Mouse (Mus musculus) limb, embryonic 10.5 days (tissue): Measurements from ENCODE around the gene Abhd17b. TPM values are rescaled to one million over a fixed set of nuclear protein-coding genes. Genes with fewer than 3 reads are reported as not detected.
"Not testable (repeated sequence)": the region's sequence is repeated elsewhere in the genome, so short reads cannot be mapped to it uniquely, and the experiment has no call there.

Experiments used
- DNase-seq: peaks from one replicate; pipeline ENCODE4 v3.0.0-alpha.2; 2017; ENCODE audit warnings: low spot score
- H3K27ac ChIP-seq: fragments of 300-500 bp; sonication (generic); 2 replicates; pipeline ENCODE4 v1.5.1; 2016; ENCODE audit warnings: mild to moderate bottlenecking
- H3K27me3 ChIP-seq: fragments of 300-500 bp; sonication (generic); 2 replicates; pipeline ENCODE4 v1.6.1; 2016; ENCODE audit warnings: low read depth, mild to moderate bottlenecking; ENCODE audit not compliant: poor library complexity, severe bottlenecking
- H3K36me3 ChIP-seq: fragments of 300-500 bp; sonication (generic); 2 replicates; pipeline ENCODE4 v1.6.1; 2016; ENCODE audit warnings: mild to moderate bottlenecking, moderate library complexity
- H3K4me1 ChIP-seq: fragments of 300-500 bp; sonication (generic); 2 replicates; pipeline ENCODE4 v1.6.1; 2016
- H3K4me3 ChIP-seq: fragments of 300-500 bp; sonication (generic); 2 replicates; pipeline ENCODE4 v1.5.1; 2016; ENCODE audit warnings: mild to moderate bottlenecking, moderate library complexity
- H3K9me3 ChIP-seq: fragments of 300-500 bp; sonication (generic); replicated peaks from 2 replicates; pipeline ENCODE4 v1.6.1; 2016; ENCODE audit warnings: mild to moderate bottlenecking
- WGBS: fragments of 180-500 bp; shearing (Covaris S2); methylation state at CpG from one replicate; pipeline ENCODE4 v1.1.7; 2016; 5-methylcytosine and 5-hydroxymethylcytosine counted together
- polyA plus RNA-seq: library from polyadenylated mRNA; unstranded; fragments of >200 nt; fragmentation: Nextera tagmentation; extraction: Ambion mirVana; gene quantifications from 2 replicates; pipeline ENCODE4 v1.2.1, GENCODE M21; 2016

Abhd17b gene
- polyA plus RNA-seq, 1 experiment from 2014 or later = 28.8 TPM

DNA sequence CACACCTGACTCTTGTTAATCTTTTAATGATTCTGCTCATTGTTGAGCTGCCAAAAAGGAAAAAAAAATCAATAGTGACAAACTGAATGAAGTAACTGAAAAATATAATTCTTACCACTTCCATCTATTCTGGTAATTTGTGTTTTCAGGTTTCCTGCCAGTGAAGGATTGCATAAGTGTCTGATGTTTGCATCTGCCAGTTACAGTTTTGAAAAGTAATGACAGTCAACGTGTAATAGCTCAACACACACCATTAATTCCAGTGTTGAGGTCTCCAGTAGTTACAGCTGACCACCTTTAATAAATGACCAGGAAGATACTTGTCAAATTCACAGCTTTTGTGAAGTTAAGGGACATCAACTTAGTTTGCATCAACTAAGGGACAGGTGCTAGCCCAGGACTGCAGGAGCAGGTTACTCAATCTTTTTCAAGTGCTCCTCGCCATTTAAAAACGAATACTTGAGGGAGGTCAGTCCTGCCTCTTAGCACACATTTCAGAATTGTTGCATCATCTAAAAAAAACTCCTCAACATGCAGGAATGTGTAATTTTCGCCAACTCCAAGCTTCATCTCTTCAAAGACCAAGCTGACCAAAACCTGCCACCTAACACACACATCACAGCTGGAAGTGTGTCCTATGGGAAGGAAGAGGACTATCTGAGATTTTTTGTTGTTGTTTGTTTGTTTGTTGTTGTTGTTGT, 10.9 kb downstream of the Abhd17b start:
- 87% methylated on average over 4 of the region's 4 CpGs for WGBS
- H3K27me3 ChIP-seq = no peaks in the 10 kb centered on the region
- no peaks in the 10 kb centered on the region for H3K9me3 ChIP-seq
- no peak overlapping the region for H3K4me3 ChIP-seq
- H3K4me1 ChIP-seq = no peaks in the 10 kb centered on the region
- no peak overlapping the region for H3K27ac ChIP-seq
- no peak for DNase-seq
- 0 out of 2 replicates have a peak, but pooled peaks cover 3% of the 10 kb centered on the region for H3K36me3 ChIP-seq

DNA sequence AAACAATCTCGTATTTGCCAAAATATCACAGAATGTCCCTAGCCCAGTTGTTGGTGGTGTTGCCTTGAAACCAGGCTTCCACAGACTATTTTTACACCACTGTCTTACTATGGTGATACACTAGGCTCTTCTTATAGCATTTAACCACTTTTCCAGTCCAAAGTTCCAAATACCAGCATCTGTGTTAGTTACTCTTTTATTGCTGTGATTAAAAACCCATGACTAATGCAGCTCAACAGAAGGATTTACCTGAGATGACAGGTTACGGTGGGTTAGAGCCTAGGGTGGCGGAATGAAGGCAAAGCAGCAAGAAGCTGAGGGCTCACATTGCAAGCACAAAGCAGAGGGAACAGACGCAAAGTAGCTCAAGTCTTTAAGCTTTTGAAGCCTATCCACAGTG, 16.7 kb downstream of the Abhd17b start:
- no peaks in the 10 kb centered on the region for H3K27me3 ChIP-seq
- H3K27ac ChIP-seq = no peak overlapping the region
- no peaks in the 10 kb centered on the region for H3K4me1 ChIP-seq
- no peaks in the 10 kb centered on the region for H3K9me3 ChIP-seq
- WGBS = 85% methylated on average over 4 of the region's 4 CpGs
- no peak for DNase-seq
- peaks cover 13% of the 10 kb centered on the region for H3K36me3 ChIP-seq
- no peak overlapping the region for H3K4me3 ChIP-seq

DNA sequence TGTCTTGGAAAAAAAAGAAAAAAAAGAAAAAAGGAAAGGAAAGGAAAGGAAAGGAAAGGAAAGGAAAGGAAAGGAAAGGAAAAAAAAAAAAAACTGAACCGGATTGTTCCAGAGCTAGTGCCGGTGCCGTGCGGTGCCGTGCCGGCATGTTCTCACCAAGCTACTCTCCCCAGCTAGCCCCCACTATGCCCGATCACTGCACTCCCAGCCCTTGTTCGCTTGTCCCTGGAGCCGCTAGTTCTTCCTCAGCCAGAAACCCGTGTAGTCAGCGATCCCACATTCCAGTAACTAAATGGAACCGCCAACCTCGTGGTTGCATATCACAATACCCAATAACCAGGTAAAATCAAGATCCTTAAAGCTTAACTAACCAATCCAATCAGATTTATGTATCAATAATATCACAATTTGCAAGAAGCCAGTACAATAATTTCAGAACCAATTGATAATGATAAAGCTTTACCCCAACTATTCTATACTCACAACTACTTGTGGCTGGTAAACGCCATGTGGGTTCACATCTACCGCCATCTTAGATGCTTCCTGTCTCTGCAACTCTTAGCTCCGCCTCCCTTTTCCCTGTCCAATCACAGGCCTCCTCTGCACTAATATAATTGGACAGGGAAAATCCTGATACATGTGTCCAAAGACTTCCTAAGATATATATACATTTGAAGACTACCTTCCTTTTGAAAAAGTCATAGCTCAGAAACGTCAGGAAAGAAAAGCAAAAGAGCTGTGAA, 21.5 kb downstream of the Abhd17b start:
- no peaks in the 10 kb centered on the region for H3K4me1 ChIP-seq
- peaks cover 28% of the 10 kb centered on the region for H3K36me3 ChIP-seq
- H3K27ac ChIP-seq = no peak overlapping the region
- DNase-seq = no peak
- H3K4me3 ChIP-seq = no peak overlapping the region
- no peaks in the 10 kb centered on the region for H3K9me3 ChIP-seq
- WGBS = 96% methylated on average over 17 of the region's 17 CpGs
- no peaks in the 10 kb centered on the region for H3K27me3 ChIP-seq

DNA sequence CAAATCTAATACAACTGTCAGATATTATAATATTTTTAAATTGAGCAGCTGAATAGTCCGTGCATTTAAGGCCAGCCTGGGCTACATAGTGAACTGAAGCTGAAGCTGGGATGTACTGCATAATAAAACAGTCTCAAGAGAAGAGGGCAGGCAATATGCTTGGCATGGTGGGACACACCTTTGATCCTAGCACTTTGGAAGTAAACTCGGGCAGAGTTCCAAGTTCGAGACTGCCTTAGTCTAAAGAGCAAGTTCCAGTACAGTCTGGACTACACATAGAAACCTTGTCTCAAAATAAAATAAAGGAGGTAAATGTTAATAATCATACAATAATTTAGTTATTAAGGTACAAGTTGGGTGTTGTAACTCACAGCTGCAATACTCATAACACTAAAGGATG, 27.1 kb downstream of the Abhd17b start:
- Histone ChIP-seq H3K4me1 (no peaks in the 10 kb centered on the region), H3K4me3 (no peak overlapping the region), H3K27ac (no peak overlapping the region), H3K27me3 (no peaks in the 10 kb centered on the region), H3K36me3 (peaks cover 55% of the 10 kb centered on the region), H3K9me3 (no peaks in the 10 kb centered on the region)
- DNase-seq = no peak
- WGBS = 97% methylated on average over 3 of the region's 3 CpGs

DNA sequence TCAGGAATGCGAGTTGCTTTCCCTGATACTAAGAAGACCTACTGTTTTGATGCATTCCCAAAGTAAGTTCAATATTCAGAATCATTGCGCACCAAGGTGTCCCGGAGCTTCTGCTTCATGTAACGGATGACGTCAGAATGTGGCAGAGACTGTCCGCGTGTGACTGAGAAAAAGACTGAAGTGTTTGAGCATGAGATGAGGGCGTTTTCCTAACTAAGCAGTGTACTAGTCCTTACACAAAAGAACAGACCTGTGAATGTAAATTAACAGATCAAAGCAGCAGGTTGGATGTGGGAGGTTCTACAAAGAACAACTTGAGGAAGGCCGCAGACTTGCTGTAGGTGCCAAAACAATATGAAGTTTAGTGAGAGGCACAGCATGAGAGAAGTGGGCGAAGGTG, 28.0 kb downstream of the Abhd17b start:
- no peak for DNase-seq
- Histone ChIP-seq H3K4me1 (no peaks in the 10 kb centered on the region), H3K4me3 (no peak overlapping the region), H3K27me3 (no peaks in the 10 kb centered on the region), H3K36me3 (peaks cover 57% of the 10 kb centered on the region), H3K9me3 (no peaks in the 10 kb centered on the region), H3K27ac (no peak overlapping the region)
- 94% methylated on average over 10 of the region's 10 CpGs for WGBS

DNA sequence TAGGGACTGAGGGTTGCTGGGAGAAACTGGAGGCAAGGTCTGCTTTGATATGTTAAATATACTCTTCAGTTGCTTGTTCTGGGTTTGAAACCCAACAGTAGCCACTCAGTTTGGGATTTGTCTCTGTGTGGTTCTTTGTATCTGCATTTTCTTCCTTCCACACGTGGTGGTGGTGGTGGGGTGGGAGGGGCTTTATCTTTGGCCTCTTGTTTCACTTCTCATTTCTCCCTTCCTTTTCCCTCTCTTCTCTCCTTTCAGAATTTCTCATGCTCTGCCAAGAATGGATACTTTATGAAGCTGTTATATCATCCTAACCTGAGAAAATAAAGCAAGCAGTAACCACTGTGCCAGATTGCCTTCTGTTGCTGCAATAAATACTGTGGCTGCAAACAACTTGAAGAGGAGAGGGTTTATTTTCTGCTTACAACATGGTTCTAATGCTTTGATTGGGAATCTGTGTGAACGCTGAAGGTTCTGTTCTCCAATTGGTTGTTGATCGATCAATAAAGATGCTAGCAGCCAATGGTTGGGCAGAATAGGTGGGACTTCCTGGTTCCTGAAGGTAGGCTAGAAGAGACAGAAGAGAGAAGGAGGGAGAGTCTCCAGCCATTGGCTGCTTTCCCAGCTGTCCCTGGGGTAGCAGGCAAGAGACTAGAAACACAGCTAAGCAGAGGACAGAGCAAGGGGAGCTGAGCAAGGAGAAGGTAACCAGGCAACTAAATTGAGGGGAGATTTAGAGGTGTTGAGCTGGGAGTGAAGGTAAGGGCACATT, 60.5 kb downstream of the Abhd17b start:
- Histone ChIP-seq H3K4me3 (no peak overlapping the region), H3K36me3 (no peaks in the 10 kb centered on the region), H3K27me3 (no peaks in the 10 kb centered on the region), H3K27ac (no peak overlapping the region), H3K9me3 (no peaks in the 10 kb centered on the region), H3K4me1 (no peaks in the 10 kb centered on the region)
- 76% methylated on average over 3 of the region's 3 CpGs for WGBS
- DNase-seq = no peak

DNA sequence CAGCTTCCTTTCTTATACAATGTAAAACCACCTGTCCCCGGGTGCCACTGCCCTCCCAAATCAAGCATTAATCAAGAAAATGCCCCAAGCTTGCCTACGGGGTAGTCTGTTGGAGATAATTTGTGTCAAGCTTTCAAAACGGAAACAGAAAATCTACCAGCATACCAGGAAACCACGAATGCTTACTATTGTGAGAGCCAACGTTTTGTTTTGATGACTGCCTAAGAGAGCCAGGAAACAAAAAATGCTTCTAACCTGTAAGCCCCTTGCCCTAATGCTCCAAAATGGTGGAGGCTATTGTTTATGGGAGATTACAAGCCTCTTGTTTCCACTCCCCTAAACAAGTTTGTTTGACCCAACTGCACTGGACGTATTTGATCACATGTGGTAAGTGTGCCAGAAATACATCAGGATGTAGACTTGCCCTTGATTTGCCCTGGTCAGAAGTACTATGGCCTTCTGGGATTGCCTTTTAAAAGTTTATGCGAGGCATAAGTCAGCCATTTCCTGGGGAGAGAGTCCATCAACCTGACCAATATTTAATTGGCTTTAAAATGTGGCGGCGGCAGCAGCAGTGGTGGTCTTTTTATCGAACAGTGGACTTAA, 61.4 kb downstream of the Abhd17b start:
- no peak overlapping the region for H3K27ac ChIP-seq
- H3K4me3 ChIP-seq = no peak overlapping the region
- H3K4me1 ChIP-seq = no peaks in the 10 kb centered on the region
- no peaks in the 10 kb centered on the region for H3K36me3 ChIP-seq
- no peak for DNase-seq
- 89% methylated on average over 10 of the region's 10 CpGs for WGBS
- no peaks in the 10 kb centered on the region for H3K27me3 ChIP-seq
- H3K9me3 ChIP-seq = no peaks in the 10 kb centered on the region

DNA sequence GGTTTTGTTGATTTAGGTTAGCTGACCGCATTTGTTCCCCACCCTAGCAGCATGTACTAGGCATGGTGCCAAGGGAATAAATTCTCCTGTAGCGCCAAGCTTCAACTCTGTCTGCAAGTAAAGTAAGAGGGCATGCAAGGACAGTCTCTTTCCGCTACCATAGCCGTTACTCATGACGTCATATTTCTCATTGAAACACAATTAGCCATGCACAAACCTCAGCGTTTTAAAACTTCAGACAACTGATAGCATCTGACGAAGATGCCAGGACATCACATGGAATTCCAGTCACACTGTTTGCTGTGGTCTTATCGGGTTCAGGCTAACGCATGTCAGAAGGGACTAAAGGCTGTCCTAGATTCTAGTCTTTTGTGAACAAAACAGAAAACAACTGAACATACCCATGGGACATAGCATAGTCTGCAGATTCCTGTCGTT, 62.0 kb downstream of the Abhd17b start:
- 89% methylated on average over 10 of the region's 10 CpGs for WGBS
- no peak overlapping the region for H3K4me3 ChIP-seq
- H3K36me3 ChIP-seq = no peaks in the 10 kb centered on the region
- H3K9me3 ChIP-seq = no peaks in the 10 kb centered on the region
- no peaks in the 10 kb centered on the region for H3K4me1 ChIP-seq
- no peak for DNase-seq
- no peak overlapping the region for H3K27ac ChIP-seq
- no peaks in the 10 kb centered on the region for H3K27me3 ChIP-seq

DNA sequence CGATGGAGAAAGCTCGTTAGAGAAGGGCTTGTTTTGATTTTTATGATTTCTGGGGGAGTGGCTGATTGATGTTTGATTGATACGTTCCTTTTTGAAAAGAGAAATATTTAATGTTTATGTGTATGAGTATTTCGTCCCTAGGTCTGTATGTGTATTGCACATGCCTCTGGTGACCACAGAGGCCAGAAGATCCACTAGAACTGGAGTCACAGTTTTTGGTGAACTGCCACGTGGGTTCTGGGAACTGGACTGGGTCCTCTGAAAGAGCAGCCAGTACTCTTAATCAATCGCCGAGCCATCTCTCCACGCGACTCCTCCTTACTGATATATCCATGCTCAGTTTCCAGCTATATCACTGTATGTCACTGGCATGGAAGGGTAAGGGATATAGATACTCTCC, 62.5 kb downstream of the Abhd17b start:
- Histone ChIP-seq H3K4me3 (no peak overlapping the region), H3K27me3 (no peaks in the 10 kb centered on the region), H3K36me3 (no peaks in the 10 kb centered on the region), H3K9me3 (no peaks in the 10 kb centered on the region), H3K27ac (no peak overlapping the region), H3K4me1 (no peaks in the 10 kb centered on the region)
- no peak for DNase-seq
- 89% methylated on average over 9 of the region's 9 CpGs for WGBS

DNA sequence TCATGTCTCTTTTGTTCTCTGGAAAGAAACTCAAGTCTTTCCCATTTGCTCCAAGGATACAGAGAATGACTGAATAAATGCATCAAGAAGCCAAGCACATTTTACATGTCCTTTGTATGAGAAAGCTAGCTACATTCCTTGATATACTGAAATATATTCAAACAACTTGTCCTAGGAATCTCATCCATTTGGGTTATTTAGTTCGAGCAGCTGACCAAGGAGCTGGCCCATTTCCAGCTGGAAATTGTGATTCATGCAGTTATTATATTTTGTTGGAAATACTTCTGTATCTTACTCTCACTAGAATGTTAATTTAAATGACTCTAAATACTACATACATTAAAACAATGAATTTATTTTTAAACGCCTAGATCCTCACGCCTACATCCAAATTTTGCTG, 63.5 kb downstream of the Abhd17b start:
- WGBS = 94% methylated on average over 3 of the region's 3 CpGs

DNA sequence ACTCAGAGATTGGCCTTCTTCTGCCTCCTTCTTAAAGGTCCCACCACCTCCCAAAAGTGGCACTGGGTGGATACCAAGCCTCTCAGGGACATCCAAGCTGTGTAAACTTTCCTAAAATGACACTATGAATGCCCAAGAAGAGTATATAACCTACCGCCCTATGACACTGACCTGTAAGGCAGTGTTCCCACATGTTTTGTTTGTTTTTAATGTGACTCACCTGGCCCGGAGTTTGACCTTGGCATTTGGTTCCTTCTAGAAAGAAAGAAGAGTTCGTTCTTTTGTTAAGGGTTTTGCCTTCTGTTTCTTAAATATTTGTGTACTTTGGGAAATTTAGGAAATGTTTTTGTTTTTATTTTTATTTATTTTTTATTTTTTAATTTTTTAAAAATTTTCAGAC, 66.2 kb downstream of the Abhd17b start:
- Histone ChIP-seq H3K4me3 (no peak overlapping the region), H3K9me3 (no peaks in the 10 kb centered on the region), H3K36me3 (no peaks in the 10 kb centered on the region), H3K27ac (no peak overlapping the region), H3K27me3 (no peaks in the 10 kb centered on the region), H3K4me1 (no peaks in the 10 kb centered on the region)
- DNase-seq = peak; percentile 11
- WGBS = 95% methylated on average over 3 of the region's 3 CpGs

More for the DNA sequence above, 63.5 kb downstream of the Abhd17b start:
- H3K36me3 ChIP-seq = no peaks in the 10 kb centered on the region
- H3K27ac ChIP-seq = no peak overlapping the region
- no peaks in the 10 kb centered on the region for H3K4me1 ChIP-seq
- no peak for DNase-seq
- H3K4me3 ChIP-seq = no peak overlapping the region
- no peaks in the 10 kb centered on the region for H3K27me3 ChIP-seq
- H3K9me3 ChIP-seq = no peaks in the 10 kb centered on the region

DNA sequence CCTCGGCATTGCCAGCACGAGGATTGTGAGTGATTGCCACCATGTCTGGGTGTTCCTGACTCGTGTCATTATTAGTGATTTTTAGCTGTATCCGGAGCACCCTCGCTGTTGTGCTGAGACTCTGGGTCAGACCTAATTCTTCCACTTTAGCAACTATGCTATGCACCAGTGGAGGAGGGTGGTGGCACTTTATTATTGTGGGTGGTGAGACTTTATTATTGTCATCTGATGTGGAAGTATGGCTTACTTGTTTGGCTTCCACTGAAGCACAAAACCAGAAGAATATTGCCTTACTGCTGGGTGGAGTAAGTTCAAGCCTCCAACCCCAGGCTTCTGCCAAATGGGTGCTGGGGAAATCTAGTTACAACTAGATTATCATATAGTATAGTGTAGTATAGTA, 68.0 kb downstream of the Abhd17b start:
- H3K27ac ChIP-seq = no peak overlapping the region
- H3K4me1 ChIP-seq = no peaks in the 10 kb centered on the region
- H3K4me3 ChIP-seq = no peak overlapping the region
- 92% methylated on average over 5 of the region's 5 CpGs for WGBS
- no peaks in the 10 kb centered on the region for H3K9me3 ChIP-seq
- no peaks in the 10 kb centered on the region for H3K36me3 ChIP-seq
- DNase-seq = peak; percentile 12
- no peaks in the 10 kb centered on the region for H3K27me3 ChIP-seq

DNA sequence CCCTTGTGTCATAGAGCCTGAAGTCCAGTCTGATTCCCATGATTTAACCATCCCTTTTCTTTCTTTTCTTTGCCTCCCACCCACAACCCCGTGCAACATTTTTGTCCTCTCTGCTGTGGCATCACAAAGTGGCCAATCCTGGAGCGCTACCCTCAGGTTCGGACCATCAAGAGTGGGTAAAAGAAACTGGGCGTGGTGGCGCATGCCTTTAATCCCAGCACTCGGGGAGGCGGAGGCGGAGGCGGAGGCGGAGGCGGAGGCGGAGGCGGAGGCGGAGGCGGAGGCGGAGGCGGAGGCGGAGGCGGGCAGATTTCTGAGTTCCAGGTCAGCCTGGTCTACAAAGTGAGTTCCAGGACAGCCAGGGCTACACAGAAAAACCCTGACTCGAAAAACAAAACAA, 70.3 kb downstream of the Abhd17b start:
- DNase-seq, H3K36me3 ChIP-seq, H3K27ac ChIP-seq, H3K4me3 ChIP-seq, H3K4me1 ChIP-seq, H3K27me3 ChIP-seq, H3K9me3 ChIP-seq: not testable (repeated sequence)
- WGBS = 97% methylated on average over 20 of the region's 20 CpGs
